Mouse (Mus musculus): Measurements from ENCODE around the gene Mri1.

Gene Mri1

GRCm38 (mm10) chr8:84205073-84205472 is 52.1 kb downstream of the Mri1 start:
- DNase-seq (ENCODE audit: extremely low read depth, insufficient read length, low spot score) = no peak

- DNase-seq (ENCODE audit: extremely low read depth, insufficient read length, low spot score) = peak; percentile 58
Measured at GRCm38 (mm10) chr8:84203975-84204772, 53.0 kb downstream of the Mri1 start.

GRCm38 (mm10) chr8:84202938-84203917 is 53.9 kb downstream of the Mri1 start:
- peak; percentile 93 for DNase-seq (ENCODE audit: extremely low read depth, insufficient read length, low spot score)

GRCm38 (mm10) chr8:84202466-84202865 is 54.7 kb downstream of the Mri1 start:
- peak; percentile 92 for DNase-seq (ENCODE audit: extremely low read depth, insufficient read length, low spot score)

- peak; percentile 92 for DNase-seq (ENCODE audit: extremely low read depth, insufficient read length, low spot score)
Measured at GRCm38 (mm10) chr8:84201545-84202245, 55.4 kb downstream of the Mri1 start.

- DNase-seq (ENCODE audit: extremely low read depth, insufficient read length, low spot score) = peak; percentile 83
Measured at GRCm38 (mm10) chr8:84200652-84201544, 56.2 kb downstream of the Mri1 start.

GRCm38 (mm10) chr8:84200126-84200555 is 57.0 kb downstream of the Mri1 start:
- no peak for DNase-seq (ENCODE audit: extremely low read depth, insufficient read length, low spot score)

All from 3134 (cell line).